Mouse (Mus musculus): ENCODE measurements around the gene Taf6. TPM values are rescaled to one million over a fixed set of nuclear protein-coding genes. Genes with fewer than 3 reads are reported as not detected.
A peak's percentile ranks its signal among the peaks of the same experiment; 100 is the strongest.

Gene Taf6
- total and polyA plus RNA-seq, 3 experiments: 60.2 to 61.5 (median 60.9) TPM

- TF ChIP-seq ZNF384 (IDR thresholded peaks at IDR 0.05; ENCODE audit: low read depth, low read length) (no peak; the same call in 1 of the 2 replicates), GABPA (IDR thresholded peaks at IDR 0.05; ENCODE audit: insufficient replicate concordance, low read depth, low read length) (peak; percentile 91), NRF1 (IDR thresholded peaks at IDR 0.05; ENCODE audit: low read depth, low read length) (peak; percentile 53), MYC (IDR thresholded peaks at IDR 0.05; ENCODE audit: low read depth, low read length) (peak; percentile 68; the same call in 1 of the 2 replicates), JUN (IDR thresholded peaks at IDR 0.05; ENCODE audit: insufficient read depth, low read depth, low read length) (no peak), MAX (IDR thresholded peaks at IDR 0.05; ENCODE audit: low read length) (peak; percentile 78), HCFC1 (IDR thresholded peaks at IDR 0.05; ENCODE audit: low read depth, low read length) (peak; percentile 95), MAZ (IDR thresholded peaks at IDR 0.05; ENCODE audit: low read depth, low read length) (peak; percentile 98)
These were observed 31.7 kb downstream of the Taf6 start, which contains the start of gene Zfp113 (continued) for GRCm38 (mm10) chr5:138155443-138155976.

DNA sequence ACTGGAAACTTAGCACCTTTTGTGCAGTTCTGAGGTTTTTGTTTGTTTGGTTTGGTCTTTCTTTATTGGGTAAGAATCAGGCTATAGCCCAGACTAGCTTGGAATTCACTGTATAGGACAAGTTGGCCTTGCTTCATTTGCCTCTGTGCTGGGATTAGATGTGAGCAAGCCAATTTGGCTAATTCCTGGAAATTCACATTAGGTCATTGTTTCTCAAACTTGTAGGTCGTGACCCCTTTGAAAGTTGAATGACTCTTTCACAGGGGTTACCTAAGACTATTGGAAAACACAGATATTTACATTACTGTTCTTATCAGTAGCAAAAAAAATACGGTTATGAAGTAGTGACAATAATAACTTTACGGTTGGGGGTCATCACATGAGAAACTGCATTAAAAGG is 32.9 kb downstream of the Taf6 start:
- no peak for DNase-seq (ENCODE audit: extremely low read depth)
- H3K36me3 ChIP-seq (replicated peaks in 1 of 2; ENCODE audit: control insufficient read depth in 1 of 2, insufficient read depth in 1 of 2, low read length in 1 of 2): peaks cover 16 to 30% of the 10 kb centered on the region in 2 experiments
- dilution Hi-C loops (cut with MboI; ENCODE audit: extremely low pct_ligation_motif_present, extremely low pct_unique_long_range_greater_than_20kb, low sequenced_read_pairs) (no loop called here), in situ Hi-C loops (cut with MboI; ENCODE audit: low pct_ligation_motif_present, low pct_unique_long_range_greater_than_20kb, low sequenced_read_pairs) (no loop called here)
- TF ChIP-seq JUND (conservative IDR thresholded peaks at IDR 0.05; ENCODE audit: low read depth, low read length) (no peak), HCFC1 (IDR thresholded peaks at IDR 0.05; ENCODE audit: low read depth, low read length) (no peak), NELFE (IDR thresholded peaks at IDR 0.05; ENCODE audit: low read depth, low read length) (no peak), CHD1 (IDR thresholded peaks at IDR 0.05; ENCODE audit: low read depth, low read length) (no peak), NRF1 (IDR thresholded peaks at IDR 0.05; ENCODE audit: low read depth, low read length) (no peak), MAZ (IDR thresholded peaks at IDR 0.05; ENCODE audit: low read depth, low read length) (no peak), TCF12 (IDR thresholded peaks at IDR 0.05; ENCODE audit: low read depth, low read length) (no peak), MXI1 (IDR thresholded peaks at IDR 0.05; ENCODE audit: low read depth, low read length) (no peak), PAX5 (IDR thresholded peaks at IDR 0.05; ENCODE audit: low read length) (no peak), E2F4 (IDR thresholded peaks at IDR 0.05; ENCODE audit: insufficient replicate concordance, low read depth, low read length) (no peak), RAD21 (IDR thresholded peaks at IDR 0.05; ENCODE audit: low read depth, low read length) (no peak), POLR2AphosphoS2 (IDR thresholded peaks at IDR 0.05; ENCODE audit: low read depth, low read length) (no peak), ELF1 (IDR thresholded peaks at IDR 0.05; ENCODE audit: low read depth, low read length) (no peak), IRF4 (IDR thresholded peaks at IDR 0.05; ENCODE audit: low read depth, low read length) (no peak), POLR2A (IDR thresholded peaks at IDR 0.05; ENCODE audit: low read depth, low read length) (no peak), UBTF (IDR thresholded peaks at IDR 0.05; ENCODE audit: low read depth, low read length) (no peak), ZMIZ1 (IDR thresholded peaks at IDR 0.05; ENCODE audit: low read depth, low read length) (no peak), ZNF384 (IDR thresholded peaks at IDR 0.05; ENCODE audit: low read depth, low read length) (no peak)
- H3K27me3 ChIP-seq (replicated peaks): no peaks in the 10 kb centered on the region
- peak overlapping the region; percentile 88 to 90 (median 89) for H3K4me3 ChIP-seq (replicated peaks in 1 of 3; ENCODE audit: low read depth in 2 of 3, low read length in 2 of 3, poor library complexity in 1 of 3)
- no peak overlapping the region for H3K27ac ChIP-seq (ENCODE audit: insufficient read depth, low read depth)
- H3K9me3 ChIP-seq (replicated peaks; ENCODE audit: low read length): no peaks in the 10 kb centered on the region
- peak overlapping the region; percentile 100 for H3K4me2 ChIP-seq (ENCODE audit: insufficient read depth, low read depth, poor library complexity, severe bottlenecking)
- H3K9ac ChIP-seq (ENCODE audit: insufficient read depth, low read depth): peak overlapping the region; percentile 94
- H3K4me1 ChIP-seq (ENCODE audit: control insufficient read depth in 1 of 2, insufficient read depth in 2 of 2): peaks cover 0 to 13% of the 10 kb centered on the region in 2 experiments; a peak in 2 of 4 replicates
- H3K79me2 ChIP-seq (replicated peaks; ENCODE audit: control insufficient read depth, extremely low read depth, insufficient read depth, poor library complexity, severe bottlenecking): peaks cover 12% of the 10 kb centered on the region
